Mouse (Mus musculus): Measurements from ENCODE around the gene Vamp4. TPM values are rescaled to one million over a fixed set of nuclear protein-coding genes. Genes with fewer than 3 reads are reported as not detected.

Vamp4 gene
- polyA plus RNA-seq (2021): 46.3 TPM

DNA sequence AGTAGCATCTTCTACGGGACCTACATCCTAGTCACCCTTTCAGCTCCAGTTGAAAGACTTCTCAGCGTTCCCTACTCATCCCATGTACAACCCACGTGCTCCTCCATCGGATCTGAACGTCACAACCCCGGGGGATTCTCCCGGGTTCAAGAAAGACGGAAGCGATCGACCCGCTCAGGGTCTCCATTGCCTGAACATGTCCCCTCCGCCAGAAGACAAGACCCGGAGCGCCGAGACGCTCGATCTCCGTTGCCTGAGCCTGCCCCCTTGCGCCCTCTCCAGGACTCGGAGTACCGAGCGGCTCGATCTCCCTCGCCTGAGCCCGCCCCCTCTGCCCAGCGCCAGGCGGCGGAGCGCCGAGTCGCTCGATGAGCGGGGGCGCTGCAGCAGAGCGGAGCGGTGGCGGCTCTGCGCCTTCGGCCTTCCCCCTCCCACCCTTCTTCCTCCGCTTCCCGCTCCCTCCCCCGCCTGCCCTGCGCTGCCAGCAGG lies at the start of gene Vamp4:
Vamp4 (plus strand) TSS at position 256 of the 489 bp plus-strand sequence.
- ATAC-seq (peak; percentile 97), DNase-seq (ENCODE audit: low read depth, low spot score) (peak; percentile 63)
- in situ Hi-C loops (cut with MboI; ENCODE audit: low pct_unique_long_range_greater_than_20kb): no loop called here
- POLR2A ChIA-PET: no interaction called here
- CTCF ChIA-PET: no interaction called here
- H3K27me3 ChIP-seq: no peaks in the 10 kb centered on the region
- TF ChIP-seq CTCF (IDR thresholded peaks at IDR 0.05): peak; percentile 76

DNA sequence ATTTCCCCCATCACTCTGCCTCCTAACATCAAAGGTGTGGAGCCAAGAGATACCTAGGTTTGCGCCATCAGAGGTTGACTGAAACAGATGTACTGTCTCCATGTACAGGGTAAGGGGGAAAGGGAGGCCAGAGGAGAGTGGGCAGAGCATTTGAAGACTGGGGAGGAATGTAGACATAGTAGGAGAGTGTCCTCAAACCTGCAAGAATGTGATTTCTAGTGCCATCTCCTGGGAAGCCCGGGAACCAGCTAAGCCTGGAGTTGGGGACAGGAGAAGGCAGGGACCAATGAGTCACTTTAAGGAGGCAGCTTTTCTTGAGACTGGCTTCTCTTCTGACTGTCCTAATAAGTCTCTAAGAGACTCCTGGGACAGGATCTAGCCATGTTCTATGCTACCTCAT lies 40.7 kb upstream of the Vamp4 start:
- ChIA-PET POLR2A (interaction anchor here (1.2 kb wide), 1 partner anchor 171 kb away, joined by 6 read pairs; no protein-coding TSS in a partner anchor), CTCF (interaction anchor here (0.9 to 3.7 kb wide), 8 partner anchors 12 to 173 kb away, joined by 3 to 35 read pairs (median 4); partner anchors contain the start of gene Dnm3)
- in situ Hi-C loops (cut with MboI; ENCODE audit: low pct_unique_long_range_greater_than_20kb): loop anchor here (10.0 to 25.0 kb wide), 2 partner anchors 165 to 542 kb away; partner anchors contain the start of gene 4930558K02Rik
- ATAC-seq: peak; percentile 79
- no peaks in the 10 kb centered on the region for H3K27me3 ChIP-seq
- no peak for DNase-seq (ENCODE audit: low read depth, low spot score)
- TF ChIP-seq CTCF (IDR thresholded peaks at IDR 0.05): peak; percentile 75

DNA sequence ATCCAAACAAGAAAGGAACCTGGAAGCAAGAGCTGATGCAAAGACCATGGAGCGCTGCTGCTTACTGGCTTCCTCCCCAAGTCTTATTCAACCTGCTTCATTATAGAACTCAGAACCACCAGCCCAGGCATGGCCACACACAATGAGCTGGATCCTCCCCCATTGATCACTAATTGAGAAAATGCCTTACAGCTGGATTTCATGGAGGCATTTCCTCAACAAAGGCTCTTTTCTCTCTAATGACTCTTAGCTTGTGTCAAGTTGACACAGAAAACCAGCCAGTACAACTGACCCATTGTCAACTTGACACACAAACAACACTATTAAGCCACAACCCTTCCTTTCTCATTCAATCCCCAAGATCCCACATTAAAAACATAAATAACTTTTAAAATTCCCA lies 39.6 kb upstream of the Vamp4 start:
- DNase-seq (ENCODE audit: low read depth, low spot score) (no peak), ATAC-seq (no peak)
- no peak for TF ChIP-seq CTCF (IDR thresholded peaks at IDR 0.05)
- POLR2A ChIA-PET: interaction anchor here (0.7 to 1.2 kb wide), 2 partner anchors 110 to 172 kb away, joined by 6 to 10 read pairs; no protein-coding TSS in a partner anchor
- CTCF ChIA-PET: interaction anchor here (0.9 to 3.7 kb wide), 8 partner anchors 9 to 172 kb away, joined by 3 to 35 read pairs (median 4); partner anchors contain the start of gene Dnm3
- no peaks in the 10 kb centered on the region for H3K27me3 ChIP-seq
- in situ Hi-C loops (cut with MboI; ENCODE audit: low pct_unique_long_range_greater_than_20kb): loop anchor here (25.0 kb wide), 1 partner anchor 543 kb away; the partner anchor contains the start of gene 4930558K02Rik

DNA sequence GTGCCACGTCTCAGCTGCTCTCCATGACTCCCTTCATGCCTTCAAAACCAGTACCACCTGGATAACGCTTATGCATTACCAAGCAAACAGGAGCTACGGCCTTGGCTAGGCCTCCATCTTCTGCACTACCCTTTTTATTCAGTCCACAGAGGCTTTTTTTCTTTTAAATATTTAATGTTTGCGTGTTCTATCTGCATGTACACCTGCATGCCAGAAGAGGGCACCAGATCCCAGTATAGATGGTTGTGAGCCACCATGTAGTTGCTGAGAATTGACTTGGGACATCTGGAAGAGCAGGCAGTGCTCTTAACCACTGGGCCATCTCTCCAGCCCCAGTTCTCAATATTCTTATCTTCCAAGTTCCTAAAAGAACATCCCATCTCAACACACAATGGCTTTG lies 38.7 kb upstream of the Vamp4 start:
- no peak for ATAC-seq
- H3K27me3 ChIP-seq: no peaks in the 10 kb centered on the region
- peak; percentile 73 for TF ChIP-seq CTCF (IDR thresholded peaks at IDR 0.05)
- ChIA-PET POLR2A (no interaction called here), CTCF (interaction anchor here (0.7 to 3.7 kb wide), 3 partner anchors 54 to 173 kb away, joined by 3 to 35 read pairs (median 4); partner anchors contain the start of gene Dnm3)
- in situ Hi-C loops (cut with MboI; ENCODE audit: low pct_unique_long_range_greater_than_20kb): loop anchor here (25.0 kb wide), 1 partner anchor 544 kb away; the partner anchor contains the start of gene 4930558K02Rik
- DNase-seq (ENCODE audit: low read depth, low spot score): no peak

DNA sequence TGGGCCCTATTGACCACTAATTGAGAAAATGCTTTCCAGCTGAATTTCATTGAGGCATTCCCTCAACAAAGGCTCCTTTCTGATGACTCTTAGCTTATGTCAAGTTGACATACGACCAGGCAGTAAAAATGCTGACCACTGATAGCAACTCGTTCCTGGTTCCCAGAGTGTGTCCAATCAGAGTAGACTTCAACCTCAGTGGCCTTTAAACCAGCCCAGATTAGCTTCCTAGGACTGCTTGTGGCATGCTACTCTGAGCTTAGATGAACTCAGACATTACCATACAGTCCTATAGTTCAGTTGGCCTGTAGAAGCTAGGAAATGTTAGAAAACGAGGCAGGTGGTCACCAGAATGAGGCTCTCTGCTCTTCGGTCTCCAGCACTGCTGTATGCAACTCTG lies 38.0 kb upstream of the Vamp4 start:
- POLR2A ChIA-PET: no interaction called here
- CTCF ChIA-PET: interaction anchor here (0.7 to 3.7 kb wide), 2 partner anchors 55 to 174 kb away, joined by 3 to 35 read pairs; partner anchors contain the start of gene Dnm3
- no peak for TF ChIP-seq CTCF (IDR thresholded peaks at IDR 0.05)
- ATAC-seq (no peak), DNase-seq (ENCODE audit: low read depth, low spot score) (no peak)
- no peaks in the 10 kb centered on the region for H3K27me3 ChIP-seq
- in situ Hi-C loops (cut with MboI; ENCODE audit: low pct_unique_long_range_greater_than_20kb): loop anchor here (25.0 kb wide), 1 partner anchor 545 kb away; the partner anchor contains the start of gene 4930558K02Rik

DNA sequence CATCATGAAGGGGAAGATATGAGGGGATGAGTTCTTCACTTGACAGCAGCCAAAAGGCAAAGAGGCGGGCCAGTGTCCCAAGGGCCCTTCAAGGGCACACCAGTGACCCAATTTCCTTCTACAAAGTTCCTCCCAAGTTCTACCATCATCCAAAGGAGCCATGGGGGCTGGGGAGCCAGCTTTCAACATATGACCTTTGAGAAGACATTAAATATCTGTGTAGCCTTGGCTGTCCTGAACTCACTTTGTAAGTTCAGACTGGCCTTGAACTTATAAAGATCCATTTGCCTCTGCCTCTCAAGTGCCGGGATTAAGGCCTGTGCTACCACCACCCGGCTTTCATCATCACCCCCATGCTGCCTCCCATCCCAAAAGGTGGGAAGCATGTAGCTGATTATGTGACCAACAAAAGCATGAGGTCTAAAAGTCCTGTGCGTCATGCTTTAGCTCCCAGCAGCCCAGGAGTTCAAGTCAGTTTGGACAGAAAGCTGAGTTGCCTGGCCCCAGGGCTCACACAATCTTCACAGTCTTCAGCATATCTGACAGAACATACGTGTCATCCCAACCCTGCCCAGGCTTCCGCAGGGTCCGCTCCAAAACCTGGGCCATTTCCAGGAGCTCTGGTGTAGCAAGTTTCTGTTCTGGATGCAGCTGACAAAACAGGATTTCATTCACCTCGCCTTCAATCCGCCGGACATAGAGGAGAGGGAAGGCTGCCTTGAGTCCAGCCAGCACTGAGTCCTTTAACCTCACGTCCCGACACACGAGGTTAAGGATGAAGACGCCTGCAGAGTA lies 36.4 kb upstream of the Vamp4 start:
- POLR2A ChIA-PET: no interaction called here
- no peak for DNase-seq (ENCODE audit: low read depth, low spot score)
- TF ChIP-seq CTCF (IDR thresholded peaks at IDR 0.05): no peak
- in situ Hi-C loops (cut with MboI; ENCODE audit: low pct_unique_long_range_greater_than_20kb): loop anchor here (25.0 kb wide), 1 partner anchor 547 kb away; the partner anchor contains the start of gene 4930558K02Rik
- no peak for ATAC-seq
- CTCF ChIA-PET: interaction anchor here (1.3 to 2.3 kb wide), 2 partner anchors 131 to 175 kb away, joined by 4 to 8 read pairs; no protein-coding TSS in a partner anchor
- no peaks in the 10 kb centered on the region for H3K27me3 ChIP-seq

DNA sequence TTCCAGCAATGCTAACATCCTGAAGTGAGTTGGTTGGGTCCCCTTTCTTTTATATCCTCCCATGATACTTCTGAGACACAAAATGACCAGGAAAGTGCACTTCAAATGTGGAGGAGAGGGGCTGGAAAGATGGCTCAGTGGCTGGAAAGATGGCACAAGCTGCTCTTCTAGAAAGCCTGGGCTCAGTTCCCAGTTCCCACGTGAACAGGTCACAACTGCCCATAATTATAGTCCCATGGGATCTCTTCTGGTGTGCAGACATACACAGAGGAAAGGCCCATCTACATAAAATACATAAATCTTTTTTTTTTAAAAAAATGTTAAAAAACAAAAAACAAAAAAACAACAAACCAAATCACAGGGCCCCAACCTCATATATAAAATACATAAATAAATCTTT lies 27.1 kb upstream of the Vamp4 start:
- no peak for TF ChIP-seq CTCF (IDR thresholded peaks at IDR 0.05)
- in situ Hi-C loops (cut with MboI; ENCODE audit: low pct_unique_long_range_greater_than_20kb): loop anchor here (25.0 kb wide), 1 partner anchor 556 kb away; the partner anchor contains the start of gene 4930558K02Rik
- DNase-seq (ENCODE audit: low read depth, low spot score): no peak
- CTCF ChIA-PET: interaction anchor here (1.5 kb wide), 1 partner anchor 73 kb away, joined by 3 read pairs; no protein-coding TSS in a partner anchor
- H3K27me3 ChIP-seq: no peaks in the 10 kb centered on the region
- POLR2A ChIA-PET: interaction anchor here (0.7 kb wide), 1 partner anchor 28 kb away, joined by 3 read pairs; no protein-coding TSS in a partner anchor
- no peak for ATAC-seq

DNA sequence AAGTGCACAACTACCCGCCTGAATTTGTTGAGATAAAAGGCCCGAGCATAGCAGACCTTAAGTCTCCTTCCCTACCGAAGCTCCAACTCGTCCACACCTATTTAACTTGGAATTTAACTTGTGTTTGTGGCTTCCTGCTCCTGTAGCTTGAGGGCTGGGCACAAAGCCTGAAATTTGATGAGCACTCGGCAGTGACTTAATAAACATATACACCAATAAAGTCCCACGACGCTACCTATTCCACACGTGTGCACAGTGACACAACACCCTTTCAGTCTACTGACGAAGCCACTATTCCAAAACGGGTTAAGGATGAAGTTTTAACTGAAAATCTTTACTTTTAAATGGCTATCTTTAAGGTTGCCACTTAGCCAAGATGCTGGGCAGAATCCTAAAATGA lies 22.7 kb upstream of the Vamp4 start:
- no peak for TF ChIP-seq CTCF (IDR thresholded peaks at IDR 0.05)
- POLR2A ChIA-PET: no interaction called here
- no peaks in the 10 kb centered on the region for H3K27me3 ChIP-seq
- CTCF ChIA-PET: interaction anchor here (1.5 to 2.7 kb wide), 3 partner anchors 9 to 189 kb away, joined by 4 to 10 read pairs (median 5); no protein-coding TSS in a partner anchor
- DNase-seq (ENCODE audit: low read depth, low spot score) (no peak), ATAC-seq (no peak)
- in situ Hi-C loops (cut with MboI; ENCODE audit: low pct_unique_long_range_greater_than_20kb): loop anchor here (25.0 kb wide), 1 partner anchor 560 kb away; the partner anchor contains the start of gene 4930558K02Rik

DNA sequence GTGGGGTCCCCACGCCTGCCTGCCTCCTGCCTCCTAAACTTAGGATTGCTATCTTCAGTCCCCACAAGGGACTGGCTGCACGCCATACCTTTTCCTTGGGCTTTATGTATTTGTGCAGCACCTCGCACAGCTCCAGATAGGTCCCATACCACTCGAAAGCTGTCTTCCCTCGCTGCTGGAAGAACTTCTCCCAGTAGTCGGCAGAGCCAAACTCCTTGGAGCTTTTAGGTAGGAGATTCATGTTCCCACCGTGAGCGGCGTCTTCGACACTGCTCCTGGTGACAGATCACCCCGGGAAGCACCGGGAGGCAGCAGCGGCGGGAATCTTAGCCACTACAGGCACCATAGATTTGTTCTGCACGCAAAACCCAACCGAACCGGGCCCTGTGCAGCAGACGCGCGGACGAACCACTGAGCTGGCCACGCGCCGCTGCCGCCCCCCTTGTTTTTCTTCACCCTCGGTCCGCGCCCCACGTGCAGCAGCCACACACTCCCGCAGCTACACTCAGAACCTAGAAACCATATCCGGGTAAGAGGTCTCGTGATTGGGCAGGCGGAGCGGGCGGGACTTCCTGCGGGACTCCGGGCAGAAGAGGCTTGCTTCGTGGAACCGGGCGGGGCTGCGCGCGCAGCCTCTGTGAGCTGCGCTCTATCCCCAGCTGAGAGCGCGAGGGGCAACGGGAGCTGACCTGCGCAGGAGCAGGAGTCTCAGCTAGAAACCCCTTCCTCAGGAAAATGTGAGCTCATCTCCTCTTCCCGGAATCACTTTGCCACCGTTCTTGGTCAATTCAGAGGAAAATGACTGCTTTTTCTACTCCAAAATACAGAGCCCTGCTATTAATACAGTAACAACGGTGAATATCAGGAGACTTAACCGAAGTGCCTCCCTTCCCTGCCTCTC lies 22.0 kb upstream of the Vamp4 start, which contains the start of gene Mettl13:
Mettl13 (minus strand) TSS at position 536 of the 901 bp plus-strand sequence.
- ChIA-PET POLR2A (interaction anchor here (0.9 kb wide), 1 partner anchor 189 kb away, joined by 3 read pairs; no protein-coding TSS in a partner anchor), CTCF (interaction anchor here (1.2 to 2.7 kb wide), 8 partner anchors 10 to 190 kb away, joined by 3 to 13 read pairs (median 6); no protein-coding TSS in a partner anchor)
- no peaks in the 10 kb centered on the region for H3K27me3 ChIP-seq
- ATAC-seq (peak; percentile 95), DNase-seq (ENCODE audit: low read depth, low spot score) (peak; percentile 53)
- TF ChIP-seq CTCF (IDR thresholded peaks at IDR 0.05): no peak
- in situ Hi-C loops (cut with MboI; ENCODE audit: low pct_unique_long_range_greater_than_20kb): loop anchor here (25.0 kb wide), 1 partner anchor 561 kb away; the partner anchor contains the start of gene 4930558K02Rik

All from Patski (cell line).